Comparison of ENCODE assay signal across 1 mouse cellular context in genomic region chr2:127584436-127584858, GRCm38 (mm10).
A peak's percentile ranks its signal among the peaks of the same experiment; 100 is the strongest.
TF ChIP-seq lines count a peak whose summit lies in the region.

No protein-coding gene starts in this region.

TF ChIP-seq in CH12.LX, 34 proteins besides CTCF, POLR2A, EP300 and RAD21 (continued from another document):
- no peak for TF ChIP-seq JUND (conservative IDR thresholded peaks at IDR 0.05; ENCODE audit: low read depth, low read length)
- TF ChIP-seq HCFC1 (IDR thresholded peaks at IDR 0.05; ENCODE audit: low read depth, low read length), result peak; percentile 100
- peak; percentile 96 for TF ChIP-seq NRF1 (IDR thresholded peaks at IDR 0.05; ENCODE audit: low read depth, low read length)
- TF ChIP-seq SIN3A (IDR thresholded peaks at IDR 0.05; ENCODE audit: low read length), result peak; percentile 98
- no peak for TF ChIP-seq JUN (IDR thresholded peaks at IDR 0.05; ENCODE audit: insufficient read depth, low read depth, low read length)
- peak; percentile 46; the same call in 1 of the 2 replicates for TF ChIP-seq TBP (conservative IDR thresholded peaks at IDR 0.05; ENCODE audit: low read depth, low read length)
- no peak for TF ChIP-seq ZMIZ1 (IDR thresholded peaks at IDR 0.05; ENCODE audit: low read depth, low read length)
- no peak for TF ChIP-seq SMC3 (IDR thresholded peaks at IDR 0.05; ENCODE audit: low read depth, low read length)
- TF ChIP-seq ZC3H11A (IDR thresholded peaks at IDR 0.05; ENCODE audit: low read depth, low read length), result no peak
- peak; percentile 86; the same call in 1 of the 2 replicates for TF ChIP-seq GABPA (IDR thresholded peaks at IDR 0.05; ENCODE audit: insufficient replicate concordance, low read depth, low read length)
- TF ChIP-seq MAZ (IDR thresholded peaks at IDR 0.05; ENCODE audit: low read depth, low read length), result no peak
- TF ChIP-seq MYC (IDR thresholded peaks at IDR 0.05; ENCODE audit: low read depth, low read length), result peak; percentile 74; the same call in 1 of the 2 replicates
- no peak for TF ChIP-seq PAX5 (IDR thresholded peaks at IDR 0.05; ENCODE audit: low read length)
- no peak for TF ChIP-seq E2F4 (IDR thresholded peaks at IDR 0.05; ENCODE audit: insufficient replicate concordance, low read depth, low read length)
- TF ChIP-seq MAFK (IDR thresholded peaks at IDR 0.05; ENCODE audit: insufficient replicate concordance, low read length), result no peak
- TF ChIP-seq ETS1 (conservative IDR thresholded peaks at IDR 0.05; ENCODE audit: low read depth, low read length), result no peak
- TF ChIP-seq TCF12 (IDR thresholded peaks at IDR 0.05; ENCODE audit: low read depth, low read length), result no peak
- TF ChIP-seq MAX (IDR thresholded peaks at IDR 0.05; ENCODE audit: low read length), result peak; percentile 84
- no peak for TF ChIP-seq RCOR1 (conservative IDR thresholded peaks at IDR 0.05; ENCODE audit: low read depth, low read length)
- no peak for TF ChIP-seq POLR2AphosphoS2 (IDR thresholded peaks at IDR 0.05; ENCODE audit: low read depth, low read length)
- TF ChIP-seq MXI1 (IDR thresholded peaks at IDR 0.05; ENCODE audit: low read depth, low read length), result peak; percentile 93
- no peak for TF ChIP-seq MEF2A (IDR thresholded peaks at IDR 0.05; ENCODE audit: borderline replicate concordance, low read depth, low read length)
